Mouse (Mus musculus): ENCODE results near the gene Slc16a5.

- no peak for TF ChIP-seq CTCF (IDR thresholded peaks at IDR 0.05)
- no peak for TF ChIP-seq EP300 (IDR thresholded peaks at IDR 0.05)
Observed at GRCm38 (mm10) chr11:115521080-115521479, 58.8 kb downstream of the Slc16a5 start.
